Mouse (Mus musculus) liver, adult 2 months (tissue): ENCODE measurements at regions not wholly inside any gene's neighbourhood (a gene's known extent, or its start where the extent isn't known, plus 50 kb on each side); places are given as distances from the start of the nearest gene placed in this dataset.

ENCODE experiments used
- DNase-seq: peaks from one replicate; pipeline ENCODE4 v3.0.0-alpha.2; 2011; ENCODE audit warnings: low read depth, low spot score; ENCODE audit errors: extremely low read depth
- H3K27ac ChIP-seq: fragments of 200-500 bp; replicated peaks from 2 replicates; pipeline ENCODE4 v1.5.1; 2012; ENCODE audit warnings: low read depth, mild to moderate bottlenecking, control low read depth, inconsistent platforms, low read length; ENCODE audit not compliant: insufficient read depth
- H3K27me3 ChIP-seq: fragments of 200-500 bp; 2 replicates; pipeline ENCODE4 v1.6.1; 2012; ENCODE audit warnings: mild to moderate bottlenecking, moderate library complexity, low read length, inconsistent platforms; ENCODE audit not compliant: control insufficient read depth, insufficient read depth
- H3K36me3 ChIP-seq: fragments of 200-500 bp; 2 replicates; pipeline ENCODE4 v1.6.1; 2012; ENCODE audit warnings: low read length, inconsistent platforms; ENCODE audit not compliant: control insufficient read depth, insufficient read depth
- H3K4me1 ChIP-seq: fragments of 200-500 bp; 2 replicates; pipeline ENCODE4 v1.6.1; 2011; ENCODE audit warnings: low read length; ENCODE audit not compliant: control insufficient read depth, insufficient read depth
- H3K4me3 ChIP-seq: fragments of 200-500 bp; 2 replicates; pipeline ENCODE4 v1.5.1; 2011; ENCODE audit warnings: low read depth, mild to moderate bottlenecking, control low read depth, low read length, moderate library complexity; ENCODE audit not compliant: insufficient read depth
- H3K79me2 ChIP-seq: fragments of 200-500 bp; 2 replicates; pipeline ENCODE4 v1.6.1; 2012; ENCODE audit warnings: inconsistent platforms, mild to moderate bottlenecking, low read length, moderate library complexity; ENCODE audit not compliant: control insufficient read depth, insufficient read depth
- H3K9ac ChIP-seq: fragments of 200-500 bp; 2 replicates; pipeline ENCODE4 v1.6.1; 2012; ENCODE audit warnings: low read depth, mild to moderate bottlenecking, control low read depth, inconsistent platforms, low read length
- CTCF ChIP-seq: fragments of 200-500 bp; IDR thresholded peaks from 2 replicates; pipeline ENCODE4 v1.5.1; 2011; ENCODE audit warnings: low read depth, low read length, control low read depth
- POLR2A ChIP-seq: fragments of 200-500 bp; IDR thresholded peaks from 2 replicates; pipeline ENCODE4 v1.6.1; 2011; ENCODE audit warnings: low read length, control low read depth; ENCODE audit not compliant: insufficient read depth; ENCODE audit errors: extremely low read depth
- WGBS: fragments of 180-500 bp; shearing (Covaris S2); methylation state at CpG from one replicate; pipeline ENCODE4 v1.1.7; 2018; 5-methylcytosine and 5-hydroxymethylcytosine counted together

DNA sequence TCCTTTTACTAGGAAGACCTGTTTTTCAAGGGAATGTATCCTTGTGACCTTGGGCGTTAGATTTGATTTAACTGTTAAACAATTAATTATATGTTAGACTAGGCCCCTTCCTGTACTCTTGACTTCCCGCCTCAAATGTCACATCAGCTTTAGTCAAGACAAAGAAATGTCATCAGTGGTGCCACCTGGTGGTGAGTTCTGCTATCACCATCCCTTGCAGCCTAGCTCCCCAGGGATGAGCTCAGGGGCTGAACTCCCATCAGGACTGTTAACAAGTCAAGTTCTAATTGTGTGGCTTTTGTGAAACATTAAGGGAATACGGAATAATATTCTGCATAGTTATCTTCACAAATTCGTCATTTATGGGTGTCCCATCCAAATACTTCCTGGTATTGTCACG lies 436.8 kb downstream of the Fut8 start:
- no peaks in the 10 kb centered on the region for H3K79me2 ChIP-seq
- no peaks in the 10 kb centered on the region for H3K36me3 ChIP-seq
- no peak overlapping the region for H3K4me3 ChIP-seq
- DNase-seq: peak; percentile 9
- no peaks in the 10 kb centered on the region for H3K27me3 ChIP-seq
- no peak overlapping the region for H3K27ac ChIP-seq
- WGBS: 77% methylated on average over 5 of the region's 5 CpGs
- H3K4me1 ChIP-seq: no peaks in the 10 kb centered on the region
- TF ChIP-seq POLR2A: no peak
- peak; percentile 66 for TF ChIP-seq CTCF
- H3K9ac ChIP-seq: no peak overlapping the region

- no peak for TF ChIP-seq POLR2A
- no peak for TF ChIP-seq CTCF
- Histone ChIP-seq H3K4me3 (no peak overlapping the region), H3K27me3 (no peaks in the 10 kb centered on the region), H3K4me1 (no peaks in the 10 kb centered on the region), H3K36me3 (no peaks in the 10 kb centered on the region), H3K9ac (no peak overlapping the region), H3K27ac (no peak overlapping the region), H3K79me2 (no peaks in the 10 kb centered on the region)
- WGBS: 85% methylated on average over 5 of the region's 5 CpGs
- no peak for DNase-seq
Observed at GRCm38 (mm10) chr12:77678040-77678439, 440.1 kb downstream of the Fut8 start.

- Histone ChIP-seq H3K27me3 (no peaks in the 10 kb centered on the region), H3K36me3 (no peaks in the 10 kb centered on the region), H3K4me1 (no peaks in the 10 kb centered on the region), H3K79me2 (no peaks in the 10 kb centered on the region), H3K9ac (no peak overlapping the region), H3K4me3 (no peak overlapping the region), H3K27ac (no peak overlapping the region)
- DNase-seq: no peak
- WGBS: 88% methylated on average over 6 of the region's 6 CpGs
- TF ChIP-seq POLR2A: no peak
- TF ChIP-seq CTCF: no peak
Observed at GRCm38 (mm10) chr12:77694101-77694500, 456.2 kb downstream of the Fut8 start.

GRCm38 (mm10) chr12:77696039-77696631 lies 458.2 kb downstream of the Fut8 start:
- no peak overlapping the region for H3K27ac ChIP-seq
- WGBS: 87% methylated on average over 8 of the region's 8 CpGs
- H3K36me3 ChIP-seq: no peaks in the 10 kb centered on the region
- H3K4me3 ChIP-seq: no peak overlapping the region
- H3K4me1 ChIP-seq: no peaks in the 10 kb centered on the region
- DNase-seq: no peak
- H3K79me2 ChIP-seq: no peaks in the 10 kb centered on the region
- TF ChIP-seq POLR2A (no peak), CTCF (no peak)
- H3K27me3 ChIP-seq: no peaks in the 10 kb centered on the region
- H3K9ac ChIP-seq: no peak overlapping the region

- Histone ChIP-seq H3K36me3 (no peaks in the 10 kb centered on the region), H3K4me1 (no peaks in the 10 kb centered on the region), H3K27me3 (no peaks in the 10 kb centered on the region), H3K9ac (no peak overlapping the region), H3K27ac (no peak overlapping the region), H3K79me2 (no peaks in the 10 kb centered on the region), H3K4me3 (no peak overlapping the region)
- DNase-seq: no peak
- WGBS: 91% methylated on average over 4 of the region's 4 CpGs
- TF ChIP-seq CTCF (no peak), POLR2A (no peak)
Observed at GRCm38 (mm10) chr12:77696662-77697061, 458.7 kb downstream of the Fut8 start.

DNA sequence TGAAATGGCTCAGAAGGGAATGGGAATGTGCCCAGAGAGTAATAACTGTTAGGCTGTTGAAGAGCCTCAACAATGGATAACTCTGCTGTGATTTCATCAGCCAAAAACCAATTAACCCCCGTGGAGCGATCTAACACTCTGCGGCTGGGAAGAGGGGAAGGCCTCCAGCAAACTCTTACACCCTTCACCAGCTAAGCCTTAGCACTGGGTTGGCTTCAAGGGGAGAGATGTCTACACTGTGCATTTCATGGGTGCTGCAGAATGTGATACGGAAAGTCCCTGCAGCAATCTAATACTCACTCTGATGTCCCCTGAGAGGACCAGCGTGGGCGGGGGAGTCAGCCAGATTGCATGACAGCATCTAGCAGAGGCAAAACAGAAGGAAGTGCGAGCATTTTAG lies 460.2 kb downstream of the Fut8 start:
- TF ChIP-seq CTCF (no peak), POLR2A (no peak)
- Histone ChIP-seq H3K79me2 (no peaks in the 10 kb centered on the region), H3K27ac (no peak overlapping the region), H3K27me3 (no peaks in the 10 kb centered on the region), H3K4me3 (no peak overlapping the region), H3K4me1 (no peaks in the 10 kb centered on the region), H3K9ac (no peak overlapping the region), H3K36me3 (no peaks in the 10 kb centered on the region)
- 81% methylated on average over 7 of the region's 7 CpGs for WGBS
- no peak for DNase-seq
